Mouse (Mus musculus) C2C12 (cell line): ENCODE measurements around the gene Kctd7.

Experiments
- CTCF ChIP-seq: IDR thresholded peaks from one replicate; pipeline ENCODE4 v1.5.1; 2011; ENCODE audit not compliant: control insufficient read depth, insufficient read depth, insufficient read length
- MYOD1 ChIP-seq: IDR thresholded peaks from one replicate; pipeline ENCODE4 v1.6.1; 2011; ENCODE audit warnings: low read depth; ENCODE audit not compliant: control insufficient read depth, insufficient read length

GRCm38 (mm10) chr5:130191865-130192264 lies 47.2 kb downstream of the Kctd7 start:
- no peak for TF ChIP-seq CTCF
- TF ChIP-seq MYOD1, result no peak
